ENCODE assay signal across 8 mouse cellular contexts in the genomic region with DNA sequence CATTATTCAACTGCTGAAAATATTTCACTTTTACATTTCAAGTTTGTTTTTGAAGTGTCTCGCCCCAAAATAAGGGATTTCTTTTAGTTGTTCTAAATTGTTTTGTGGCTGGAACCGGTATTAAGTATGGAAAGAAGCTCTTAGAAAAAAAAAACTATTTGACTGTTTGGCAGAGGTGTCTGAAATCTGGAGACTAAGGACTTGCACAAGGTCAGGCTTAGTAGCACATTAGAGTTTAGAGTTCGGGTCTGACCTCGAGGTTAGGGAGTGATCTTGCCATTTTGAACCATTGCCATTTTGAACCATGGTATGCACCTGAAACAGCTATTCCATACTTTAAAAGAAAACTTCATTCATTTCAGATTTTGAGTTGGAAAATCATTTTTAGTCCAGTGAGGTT. TPM values are rescaled to one million over a fixed set of nuclear protein-coding genes. Genes with fewer than 3 reads are reported as not detected.
A peak's percentile ranks its signal among the peaks of the same experiment; 100 is the strongest.
DNase-seq lines count a peak whose midpoint lies in the region; ATAC-seq and TF ChIP-seq lines count a peak whose summit lies in the region.

No protein-coding gene starts in this region.

- H3K9me3 ChIP-seq in lung, embryonic 14.5 days (ENCODE audit: low read depth, low read length), result no peaks in the 10 kb centered on the region
- no peaks in the 10 kb centered on the region for H3K9me3 ChIP-seq in hindbrain, embryonic 12.5 days (replicated peaks)
- no peaks in the 10 kb centered on the region for H3K9me3 ChIP-seq in midbrain, embryonic 14.5 days (ENCODE audit: control insufficient read depth, low read length)

- no peak for ATAC-seq in lung, embryonic 14.5 days (ENCODE audit: insufficient read depth)
- ATAC-seq in hindbrain, embryonic 12.5 days (ENCODE audit: low FRiP score), result no peak
- ATAC-seq in midbrain, embryonic 14.5 days (ENCODE audit: low FRiP score, low TSS enrichment), result no peak

- peaks cover 3% of the 10 kb centered on the region; the same call in 1 of the 2 replicates for H3K4me1 ChIP-seq in lung, embryonic 14.5 days (ENCODE audit: insufficient read depth)
- peaks cover 12% of the 10 kb centered on the region for H3K4me1 ChIP-seq in hindbrain, embryonic 12.5 days
- H3K4me1 ChIP-seq in midbrain, embryonic 14.5 days (ENCODE audit: control insufficient read depth, insufficient read depth, low read length), result peaks cover 20% of the 10 kb centered on the region

- DNase-seq in lung, embryonic 14.5 days, result peak; percentile 54
- DNase-seq in lung, postnatal 10 days, result no peak
- peak; percentile 24 for DNase-seq in c-Kit-negative CD71-positive TER-119-positive erythroid progenitor cells, embryonic 14.5 days (ENCODE audit: low read depth, low spot score)
- DNase-seq in midbrain, embryonic 14.5 days, result peak; percentile 39
- DNase-seq in layer of hippocampus, adult 8-10 months (ENCODE audit: low spot score in 2 of 2), result no peak
- DNase-seq in layer of hippocampus, postnatal 10 days (ENCODE audit: low spot score in 2 of 2), result no peak
- no peak for DNase-seq in ovary, adult 18-20 months (ENCODE audit: low spot score)

- peak overlapping the region; percentile 99 for H3K9ac ChIP-seq in lung, embryonic 14.5 days
- H3K9ac ChIP-seq in hindbrain, embryonic 12.5 days, result peak overlapping the region; percentile 60
- peak overlapping the region; percentile 31 for H3K9ac ChIP-seq in midbrain, embryonic 14.5 days (replicated peaks; ENCODE audit: low read length)

- peak overlapping the region; percentile 47; the same call in 1 of the 2 replicates for H3K27ac ChIP-seq in lung, embryonic 14.5 days (ENCODE audit: low read depth)
- H3K27ac ChIP-seq in hindbrain, embryonic 12.5 days, result no peak overlapping the region
- H3K27ac ChIP-seq in midbrain, embryonic 14.5 days (replicated peaks; ENCODE audit: low read depth, low read length), result no peak overlapping the region

- H3K36me3 ChIP-seq in lung, embryonic 14.5 days (ENCODE audit: insufficient read depth), result peaks cover 17% of the 10 kb centered on the region
- peaks cover 11% of the 10 kb centered on the region for H3K36me3 ChIP-seq in hindbrain, embryonic 12.5 days
- H3K36me3 ChIP-seq in midbrain, embryonic 14.5 days (ENCODE audit: control insufficient read depth, insufficient read depth, low read length), result peaks cover 18% of the 10 kb centered on the region

- H3K27me3 ChIP-seq in lung, embryonic 14.5 days (ENCODE audit: insufficient read depth, low read length), result no peaks in the 10 kb centered on the region
- no peaks in the 10 kb centered on the region for H3K27me3 ChIP-seq in hindbrain, embryonic 12.5 days
- no peaks in the 10 kb centered on the region for H3K27me3 ChIP-seq in midbrain, embryonic 14.5 days (ENCODE audit: control insufficient read depth, insufficient read depth, low read length)

- peak overlapping the region; percentile 92 for H3K4me3 ChIP-seq in lung, embryonic 14.5 days (ENCODE audit: low read depth, low read length)
- peak overlapping the region; percentile 99 for H3K4me3 ChIP-seq in hindbrain, embryonic 12.5 days
- H3K4me3 ChIP-seq in midbrain, embryonic 14.5 days (replicated peaks; ENCODE audit: low read depth, low read length), result peak overlapping the region; percentile 93

- peak overlapping the region; percentile 55 for H3K4me2 ChIP-seq in lung, embryonic 14.5 days
- peak overlapping the region; percentile 85 for H3K4me2 ChIP-seq in hindbrain, embryonic 12.5 days (replicated peaks)
- H3K4me2 ChIP-seq in midbrain, embryonic 14.5 days (ENCODE audit: low read length), result peak overlapping the region; percentile 68

- no peak for TF ChIP-seq CTCF in lung, embryonic 14.5 days (IDR thresholded peaks at IDR 0.05; ENCODE audit: low read depth)

- 1% methylated on average over 4 of the region's 4 CpGs for WGBS in lung, embryonic 14.5 days
- under 1% methylated on average over 4 of the region's 4 CpGs for WGBS in hindbrain, embryonic 12.5 days
- WGBS in midbrain, embryonic 14.5 days, result 0% methylated on average over 4 of the region's 4 CpGs

RNA-seq across cellular contexts. Expression of gene Zfand5, which starts 1.4 kb away (rescaled TPM):
- 106 and 110 TPM in 2 replicates for polyA plus RNA-seq in lung, embryonic 14.5 days (2014; fragmentation: Nextera tagmentation; extraction: Ambion mirVana)
- polyA plus RNA-seq in hindbrain, embryonic 12.5 days (2016; fragmentation: Nextera tagmentation; extraction: Ambion mirVana), result 186 and 194 TPM in 2 replicates
- 199 and 225 TPM in 2 replicates for polyA plus RNA-seq in midbrain, embryonic 14.5 days (2014; fragmentation: Nextera tagmentation; extraction: Ambion mirVana)
- total RNA-seq in layer of hippocampus, adult 8-10 months (2022), result 100 to 1,000 TPM; 138 to 143 (median 141) TPM
- 100 to 1,000 TPM; 150 to 156 TPM for total RNA-seq in layer of hippocampus, postnatal 10 days (2021)

Comparison
In these comparisons a context has a peak if more than half of its experiments do, and no peak if none do; other contexts are left out.
1. DNase-seq: peak in lung, embryonic 14.5 days (single experiment), c-Kit-negative CD71-positive TER-119-positive erythroid progenitor cells, embryonic 14.5 days (single experiment) and midbrain, embryonic 14.5 days (single experiment); none in lung, postnatal 10 days (single experiment), layer of hippocampus, adult 8-10 months (0 of 2), layer of hippocampus, postnatal 10 days (0 of 2) and ovary, adult 18-20 months (single experiment).
2. H3K9ac ChIP-seq: peak in every context shown above with its lines; median percentile 99 in lung, embryonic 14.5 days; 60 in hindbrain, embryonic 12.5 days; 31 in midbrain, embryonic 14.5 days.
3. Peak in every context shown above with its lines, with median percentiles within 50 percentile points of each other: H3K4me2 ChIP-seq and H3K4me3 ChIP-seq.